Mouse (Mus musculus): ENCODE measurements around the gene Plekhm3.

Gene Plekhm3

DNA sequence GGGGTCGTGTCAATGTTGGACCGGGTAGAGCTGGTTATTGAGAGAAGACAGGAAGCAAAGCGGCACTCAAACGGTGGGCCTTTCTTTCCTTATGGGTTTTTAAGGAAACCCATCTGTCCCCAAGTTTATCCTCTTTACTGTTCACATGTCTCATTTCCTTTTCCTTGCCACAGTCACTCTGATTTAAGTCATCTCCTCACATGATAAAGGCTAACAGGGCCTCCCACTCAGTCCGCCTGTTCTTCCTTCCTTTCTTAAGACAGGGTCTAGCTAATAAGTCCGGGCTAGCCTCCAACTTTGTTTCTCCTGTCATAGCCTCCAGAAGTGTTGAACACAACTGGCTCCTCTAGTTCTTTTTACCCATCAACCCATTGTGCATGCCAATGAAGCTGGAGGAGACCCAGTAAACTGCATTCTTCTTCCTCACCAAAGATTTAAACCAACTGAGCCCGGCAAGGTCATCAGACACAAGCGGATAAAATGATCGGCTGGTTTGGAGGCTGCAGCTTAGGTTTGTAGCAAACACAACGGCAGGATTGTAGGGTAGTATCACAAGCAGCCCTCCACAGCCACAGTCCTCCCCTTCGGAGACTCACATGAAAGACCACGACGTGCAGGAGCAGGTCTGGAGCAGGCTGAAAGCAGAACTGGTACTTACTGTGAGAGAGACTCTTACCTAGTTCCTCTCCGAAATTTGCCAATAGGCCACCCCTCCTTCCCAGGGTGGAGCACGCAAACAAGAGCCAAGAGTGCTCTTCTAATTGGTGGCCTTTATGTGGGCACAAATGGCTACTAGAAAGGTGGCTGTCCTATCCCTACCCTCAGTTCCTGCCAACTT is 29.0 kb downstream of the Plekhm3 start:
- DNase-seq, result no peak

DNA sequence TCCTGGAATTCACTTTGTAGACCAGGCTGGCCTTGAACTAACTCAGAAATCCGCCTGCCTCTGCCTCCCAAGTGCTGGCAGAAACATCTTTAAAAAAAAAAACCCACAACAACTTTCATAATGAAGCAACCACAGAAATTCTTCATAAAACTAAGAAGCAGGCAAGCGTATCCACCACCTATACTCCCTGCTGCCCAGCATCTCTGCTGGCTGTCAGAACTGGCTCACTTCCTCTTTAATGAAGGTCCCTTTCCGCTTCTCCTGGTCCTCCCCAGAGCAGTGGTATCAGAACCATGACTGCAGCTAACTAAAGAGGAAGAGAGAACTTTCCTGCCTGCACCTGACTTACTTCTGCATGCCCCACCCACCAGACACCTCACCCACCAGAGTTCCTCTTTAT is 31.0 kb downstream of the Plekhm3 start:
- DNase-seq, result no peak

DNA sequence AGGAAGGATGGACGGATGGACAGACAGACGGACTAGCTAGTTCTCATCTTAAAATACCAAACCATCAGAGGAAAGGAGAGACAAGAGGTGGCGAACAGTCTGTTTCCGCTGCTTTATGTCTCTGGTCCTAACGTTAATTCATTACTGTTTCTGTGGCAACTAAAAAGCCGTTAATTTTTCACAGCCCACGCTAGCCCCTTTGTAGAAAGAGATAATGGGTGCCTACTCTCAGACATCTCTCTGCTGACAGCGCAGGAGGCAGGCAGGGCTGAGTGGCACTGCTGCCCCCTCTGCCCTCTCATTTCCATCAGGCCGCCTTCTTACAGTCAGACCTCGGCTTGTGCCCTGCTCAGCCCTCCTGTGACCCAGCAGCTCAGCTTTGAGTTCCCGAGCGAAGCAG is 32.3 kb downstream of the Plekhm3 start:
- DNase-seq, result no peak

DNA sequence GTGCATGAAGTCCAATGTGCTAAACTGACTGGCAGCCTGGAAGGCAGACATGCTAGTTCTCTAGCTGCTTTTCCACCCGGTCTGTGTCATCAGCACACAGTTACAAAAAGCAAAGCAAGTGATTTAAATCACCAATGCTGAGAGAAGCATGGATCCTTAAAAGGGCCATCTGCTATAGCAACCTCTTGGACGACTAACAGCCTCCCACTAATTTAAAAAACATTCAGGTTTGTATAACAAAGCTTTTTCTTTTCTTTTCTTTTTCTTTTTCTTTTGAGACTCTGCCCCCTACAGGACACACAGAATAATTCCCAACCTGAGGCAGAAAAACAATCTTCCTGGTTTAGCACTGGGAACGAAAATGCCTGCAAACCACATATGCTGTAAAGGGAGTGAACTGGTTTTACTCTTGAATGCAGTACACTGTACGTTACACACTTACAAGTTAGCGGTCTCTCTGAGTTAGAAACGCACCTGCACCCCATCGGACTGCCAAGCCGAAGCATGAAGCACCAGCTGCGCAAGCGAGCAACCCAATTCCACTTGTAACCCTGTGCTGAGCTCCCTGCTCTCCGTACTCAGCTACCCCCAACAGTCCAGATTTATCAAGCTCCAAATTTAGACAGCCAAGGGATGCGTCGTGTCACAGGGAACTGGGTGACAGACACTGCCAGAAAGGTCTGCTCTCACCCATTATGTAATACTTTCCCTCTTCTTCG is 37.7 kb downstream of the Plekhm3 start:
- peak; percentile 52 to 64 for DNase-seq

DNA sequence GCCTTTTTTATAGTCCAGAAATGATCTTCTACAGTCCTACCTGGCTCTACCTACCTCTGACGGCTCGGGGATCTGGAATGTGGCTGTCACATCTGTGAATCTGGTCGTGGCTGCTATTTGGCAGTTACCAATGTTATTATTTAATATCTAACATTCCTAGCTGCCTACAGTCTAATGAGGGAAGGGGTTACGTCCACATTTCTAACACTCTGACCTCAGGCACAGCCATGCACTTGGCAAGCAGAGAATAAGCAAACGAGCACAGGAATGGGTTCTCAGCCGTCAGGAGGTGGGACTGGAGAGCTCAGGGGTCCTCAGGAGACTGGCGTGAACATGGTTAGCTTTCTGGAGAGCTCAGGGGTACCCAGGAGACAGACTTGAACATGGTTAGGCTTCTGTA is 38.7 kb downstream of the Plekhm3 start:
- DNase-seq, result no peak

DNA sequence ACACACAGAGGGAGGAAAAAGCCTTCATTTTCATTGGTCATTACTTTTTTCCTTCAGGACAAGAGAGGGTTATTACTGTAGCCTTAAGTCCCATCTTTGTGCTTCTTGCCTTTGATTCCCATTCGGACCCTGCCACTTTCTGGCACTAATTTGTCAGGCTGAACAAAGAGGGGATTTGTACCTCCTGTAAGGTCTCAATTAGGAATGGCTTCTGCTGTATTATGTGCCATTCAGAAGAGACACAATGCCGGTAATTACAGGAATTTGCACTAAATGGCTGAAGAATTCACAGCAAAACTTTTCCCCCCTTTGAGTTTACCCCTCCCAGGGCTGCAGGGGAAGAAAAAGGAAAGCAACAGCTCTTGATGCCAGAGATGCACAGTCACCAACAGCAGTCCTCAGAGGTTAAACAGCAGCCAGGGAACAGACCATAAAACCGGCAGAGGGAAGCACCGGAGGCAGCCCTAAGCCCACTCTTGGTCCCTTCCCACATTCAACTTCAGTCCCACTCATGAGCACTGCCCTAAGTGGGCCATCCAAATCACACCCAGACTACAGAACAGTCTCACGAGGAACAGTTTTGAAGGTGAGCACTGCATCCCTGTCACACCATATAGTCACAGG is 39.6 kb downstream of the Plekhm3 start:
- no peak for DNase-seq

DNA sequence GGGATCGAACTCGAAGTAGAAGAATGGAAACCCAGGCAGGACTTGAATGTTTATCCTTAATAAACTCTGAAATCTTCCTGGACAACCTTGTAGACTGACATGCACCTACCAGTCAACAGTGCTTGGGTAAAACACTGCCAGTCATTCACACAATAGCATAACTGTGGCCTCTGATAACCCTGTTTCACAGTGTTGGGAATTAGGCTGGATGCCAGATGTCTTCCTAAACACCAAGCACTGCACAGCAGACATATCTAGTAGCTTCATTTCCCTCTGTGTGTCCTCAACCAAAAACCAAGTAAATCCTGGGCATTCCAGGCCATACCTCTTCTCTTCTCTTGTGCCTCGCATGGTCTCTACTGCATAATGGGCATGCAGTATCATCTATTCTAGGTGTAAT is 42.3 kb downstream of the Plekhm3 start:
- no peak for DNase-seq

DNA sequence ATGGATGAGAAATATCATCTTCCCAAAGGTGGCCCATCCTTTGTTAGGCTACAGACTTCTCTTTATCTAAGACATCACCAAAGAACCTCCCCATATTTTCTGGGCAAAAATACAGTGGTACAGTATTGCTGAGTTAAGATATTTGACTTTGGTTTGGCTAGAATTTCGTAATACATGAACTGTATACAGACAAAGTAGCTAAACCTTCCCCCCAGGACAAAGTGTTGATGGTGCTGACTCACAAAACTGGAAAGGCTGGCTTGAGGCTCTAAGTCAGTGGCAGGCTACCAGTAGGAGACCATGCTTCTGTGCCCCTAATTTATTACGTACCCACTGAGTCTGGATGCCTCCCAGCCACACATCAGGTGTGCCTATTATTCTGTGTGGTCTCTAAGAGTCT is 48.9 kb downstream of the Plekhm3 start:
- no peak for DNase-seq

DNA sequence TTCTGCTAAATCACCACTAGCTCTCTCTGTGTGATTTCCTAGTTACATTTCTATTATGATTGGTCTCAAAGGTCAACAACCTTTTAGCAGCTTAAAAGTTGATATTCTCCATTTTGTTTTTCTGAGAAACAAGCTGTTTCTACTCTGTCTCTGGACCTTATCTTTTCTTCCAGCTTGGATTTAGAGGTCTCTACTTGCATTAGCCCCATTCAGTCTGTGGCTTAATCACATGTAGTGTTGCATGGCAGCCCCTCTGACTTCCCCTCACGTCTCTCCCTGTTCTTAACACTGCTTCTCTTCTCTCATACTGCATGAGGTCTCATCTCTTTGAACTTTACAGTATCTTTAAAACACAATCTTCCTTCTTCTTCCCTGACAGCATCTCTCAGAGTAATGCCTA is 50.4 kb downstream of the Plekhm3 start:
- no peak for DNase-seq

DNA sequence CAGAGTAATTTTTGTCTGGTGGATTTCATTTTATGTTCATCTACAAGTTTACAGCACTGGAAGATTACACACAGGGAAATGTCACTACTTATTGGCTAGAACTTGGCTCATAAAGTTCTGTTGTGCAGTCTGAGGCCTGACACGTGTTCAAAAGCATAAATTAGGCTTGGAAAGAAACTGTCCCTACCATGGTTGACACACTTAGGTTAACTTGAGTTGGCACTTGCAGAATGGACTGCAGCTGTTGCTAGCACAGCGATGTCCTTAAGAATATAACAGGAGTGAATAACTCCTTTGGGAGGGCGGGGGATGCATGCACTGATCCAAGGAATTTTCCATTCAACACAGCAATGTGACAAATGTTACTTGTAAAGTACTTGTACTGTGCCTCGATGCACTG is 53.2 kb downstream of the Plekhm3 start:
- DNase-seq, result no peak

DNA sequence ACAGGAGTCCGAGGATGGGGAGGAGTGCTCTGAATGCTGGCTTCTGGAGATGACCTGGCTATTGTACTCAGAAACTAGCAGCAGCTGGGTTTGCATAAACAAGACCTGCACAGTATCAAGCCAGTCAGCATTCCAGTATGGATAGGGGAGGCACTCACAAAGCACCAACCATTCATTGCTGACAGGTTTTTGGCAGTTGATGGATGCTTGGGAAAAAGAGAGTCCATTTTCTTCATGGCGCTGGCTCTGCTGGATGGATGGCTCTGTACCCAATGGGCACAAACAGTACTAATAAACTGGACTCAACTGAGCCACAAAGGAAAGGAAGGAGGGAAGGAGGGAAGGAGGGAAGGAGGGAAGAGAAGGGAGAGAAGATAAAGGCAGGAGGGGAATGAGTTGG is 53.8 kb downstream of the Plekhm3 start:
- DNase-seq, result no peak

DNA sequence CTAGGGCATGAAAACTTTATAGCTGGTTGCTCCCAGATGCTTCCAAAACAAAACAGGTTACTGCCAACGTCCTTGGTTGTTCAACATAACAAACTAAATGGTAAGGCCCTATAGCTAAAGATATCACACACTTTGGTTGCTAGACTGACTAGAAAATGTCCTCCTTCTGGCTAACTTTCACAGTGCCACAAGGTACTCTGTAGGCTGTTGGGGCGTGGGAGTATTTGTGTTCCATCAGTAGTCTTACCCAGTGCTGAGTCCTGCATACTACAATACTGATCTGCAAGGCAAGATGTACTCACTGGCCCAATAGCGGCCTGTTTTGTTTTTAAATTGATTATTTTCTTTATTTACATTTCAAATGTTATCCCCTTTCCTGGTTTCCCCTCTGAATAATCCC is 56.9 kb downstream of the Plekhm3 start:
- DNase-seq, result no peak

DNA sequence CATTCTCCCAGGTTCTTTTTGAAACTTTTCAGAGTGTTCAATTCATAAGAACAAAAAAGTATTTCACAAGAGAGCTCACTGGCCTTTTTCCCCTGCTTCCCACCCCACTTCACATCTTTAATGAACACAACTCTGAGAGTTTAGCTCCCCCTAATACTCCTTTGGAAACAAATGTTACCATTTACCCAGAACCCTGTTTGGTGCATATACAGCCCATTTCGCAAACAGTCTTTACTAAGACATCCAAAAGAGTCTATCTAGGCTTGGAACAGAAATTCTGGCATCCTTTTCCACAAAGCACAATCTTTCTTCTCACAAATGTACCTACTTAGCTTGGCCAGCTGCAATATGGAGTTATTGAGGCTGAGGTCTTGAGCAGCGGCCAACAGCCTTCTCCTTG is 59.1 kb downstream of the Plekhm3 start:
- no peak for DNase-seq

DNA sequence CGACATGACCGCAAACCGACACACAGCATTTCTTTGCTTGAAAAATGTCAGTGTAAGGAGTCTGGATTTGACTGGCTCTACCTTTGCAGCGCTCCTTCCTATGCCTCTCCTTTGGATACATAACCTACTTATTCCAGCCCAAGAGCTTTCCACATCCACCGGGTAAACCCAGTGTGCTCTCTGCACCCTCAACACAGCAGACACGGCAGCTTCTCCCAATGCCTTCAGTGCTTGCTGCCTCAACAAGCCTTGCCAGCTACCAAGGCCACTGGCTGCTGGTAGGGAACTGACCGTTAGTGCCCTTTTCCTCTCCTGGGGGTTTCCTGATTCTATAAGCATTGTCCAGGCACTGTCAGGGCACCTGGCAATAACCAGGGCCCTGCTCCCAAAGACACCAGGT is 62.8 kb downstream of the Plekhm3 start:
- no peak for DNase-seq

DNA sequence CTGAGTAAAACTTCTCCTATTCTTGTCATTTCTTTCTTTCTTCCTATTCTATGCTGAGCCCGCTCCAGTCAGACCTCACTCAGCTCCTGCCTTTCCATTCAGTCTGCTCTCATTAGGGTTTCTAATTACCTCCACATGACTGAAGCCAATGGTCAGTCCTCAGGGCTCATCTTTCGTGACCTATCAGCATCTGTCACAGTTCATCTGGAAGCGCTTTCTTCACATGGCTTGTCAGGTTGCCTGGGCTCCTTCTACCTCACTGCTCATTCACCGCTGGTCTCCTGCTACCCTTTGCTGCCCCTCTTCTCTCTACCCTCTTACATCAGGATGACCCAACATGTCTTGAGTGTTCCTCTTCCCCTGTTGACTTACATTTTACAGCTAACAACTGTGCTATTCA is 65.3 kb downstream of the Plekhm3 start:
- DNase-seq, result no peak

DNA sequence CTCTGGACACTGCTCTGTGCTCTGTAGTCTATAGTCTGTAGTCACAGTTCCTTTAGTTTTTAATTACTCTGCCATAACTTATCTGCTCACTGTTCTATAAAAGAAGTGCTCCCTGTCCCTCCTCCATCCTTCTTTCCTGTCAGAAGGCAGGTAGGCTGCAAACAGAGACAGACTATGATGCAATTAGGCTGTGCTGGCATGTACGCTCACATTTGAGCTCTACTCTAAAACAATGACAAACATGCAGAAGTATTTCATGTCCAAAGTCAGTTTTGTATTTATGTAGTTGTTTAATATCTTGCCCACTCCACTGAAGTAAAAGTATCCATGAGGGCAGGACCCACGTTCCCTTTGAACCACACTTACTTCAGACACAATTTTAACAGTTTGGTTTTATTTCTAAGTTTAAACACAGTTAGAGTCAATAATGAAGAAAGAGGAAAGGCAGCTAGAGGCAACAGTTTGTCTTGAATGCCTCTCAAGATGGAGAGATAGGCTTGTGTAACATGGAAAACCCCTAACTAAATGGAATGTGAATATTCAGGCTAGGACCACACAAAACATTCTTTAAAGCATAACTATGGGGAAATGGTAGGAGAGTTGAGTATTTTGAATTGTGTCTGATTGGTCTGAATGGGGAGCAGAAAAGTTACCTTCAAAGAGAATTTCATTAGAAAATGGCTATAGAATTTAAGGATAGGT is 69.0 kb downstream of the Plekhm3 start:
- no peak for DNase-seq

DNA sequence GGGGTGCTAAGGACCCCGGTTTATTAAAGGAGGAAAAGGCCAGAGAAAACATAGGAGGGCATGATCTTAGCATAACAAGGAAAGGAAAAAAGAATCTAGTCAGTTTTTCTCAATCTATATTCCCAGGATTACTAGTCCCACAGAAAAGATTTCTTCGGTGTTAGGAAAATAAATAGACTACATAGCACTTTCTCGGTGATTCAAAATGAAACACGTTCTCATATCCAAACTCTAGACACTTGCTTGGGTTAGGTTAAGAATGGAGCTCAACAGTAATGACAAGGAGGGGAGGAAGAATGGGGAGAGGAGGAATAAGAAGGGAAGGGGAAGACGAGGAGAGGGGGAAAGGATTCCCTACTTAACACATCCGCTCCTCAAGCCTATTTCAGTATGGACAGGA is 69.9 kb downstream of the Plekhm3 start:
- DNase-seq, result no peak

DNA sequence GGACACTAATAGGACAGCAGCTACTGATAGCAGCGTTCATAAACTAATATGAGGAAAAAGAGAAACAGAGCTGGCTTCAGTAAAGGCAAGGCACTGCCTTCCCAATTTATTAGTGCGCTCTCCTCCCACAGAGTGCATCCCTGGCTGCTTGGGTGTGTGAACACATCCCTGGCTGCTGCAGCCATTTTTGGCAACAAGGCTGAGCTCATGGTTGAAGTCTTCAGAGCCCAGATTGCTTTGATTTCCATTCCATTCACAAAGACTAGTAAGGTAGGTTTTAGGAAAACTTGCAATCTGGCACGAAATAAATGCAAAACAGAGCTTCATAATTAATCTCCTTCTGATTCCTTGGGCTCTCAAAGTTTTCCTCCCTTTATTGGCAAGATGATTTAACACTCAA is 71.3 kb downstream of the Plekhm3 start:
- DNase-seq, result peak in 1 of 2 experiments; percentile 34

DNA sequence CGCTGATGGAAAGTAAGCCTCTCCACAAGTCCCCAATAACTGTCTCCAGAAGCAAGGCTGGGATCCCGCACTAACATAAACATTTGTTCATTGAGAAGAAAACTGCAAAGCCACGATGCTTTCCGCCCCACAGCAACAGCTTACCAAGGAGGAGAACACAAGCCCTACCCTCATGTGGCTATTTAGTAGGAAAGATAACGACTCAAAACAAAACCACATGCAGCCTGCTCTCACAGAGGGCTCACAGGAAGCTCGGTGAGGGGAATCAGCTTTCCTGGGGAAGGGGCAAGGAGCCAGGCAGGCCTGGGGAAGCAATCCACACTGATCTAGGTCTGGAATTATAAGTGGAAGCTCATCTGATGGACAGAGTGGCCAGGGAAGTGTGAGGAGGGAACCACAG is 72.6 kb downstream of the Plekhm3 start:
- DNase-seq, result no peak

DNA sequence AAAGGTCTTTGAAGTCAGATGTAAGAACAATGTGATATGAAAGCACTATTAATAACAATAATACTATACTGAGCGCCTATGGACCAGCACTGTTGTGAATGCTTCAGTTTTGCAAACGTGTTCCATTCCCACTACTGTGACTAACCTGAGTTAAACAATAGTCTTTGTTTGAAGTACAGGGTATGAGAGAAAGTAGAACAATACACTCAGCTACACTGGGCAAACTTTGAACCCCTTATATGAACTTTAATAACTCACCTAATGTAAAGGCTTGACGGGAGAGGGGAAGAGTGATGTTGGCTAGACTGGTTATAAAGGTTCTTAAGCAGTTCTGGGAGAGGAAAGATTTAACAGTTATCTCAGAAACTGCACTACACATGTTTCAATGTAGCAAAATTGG is 76.0 kb downstream of the Plekhm3 start:
- no peak for DNase-seq

DNA sequence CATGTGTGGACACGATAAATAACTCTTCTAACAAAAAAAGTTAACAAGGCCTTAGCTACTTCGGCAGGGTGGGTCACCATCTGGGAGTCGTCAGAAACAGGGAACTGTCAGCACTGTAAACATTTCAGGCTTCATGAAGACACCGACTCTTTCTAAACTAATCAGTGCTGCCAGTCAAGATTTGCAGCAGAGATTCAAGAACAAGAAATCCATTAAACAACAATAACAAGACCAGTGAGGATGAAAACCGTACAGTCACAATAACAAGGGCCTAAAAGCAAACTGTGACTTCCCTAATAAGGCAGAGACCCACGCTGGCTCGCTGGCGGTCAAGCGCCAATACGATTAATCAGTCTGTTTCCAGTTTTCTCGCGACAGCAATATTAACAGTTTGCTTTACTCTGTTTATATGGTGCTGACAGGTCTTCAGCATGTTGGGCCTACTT is 77.8 kb downstream of the Plekhm3 start:
- DNase-seq, result no peak

DNA sequence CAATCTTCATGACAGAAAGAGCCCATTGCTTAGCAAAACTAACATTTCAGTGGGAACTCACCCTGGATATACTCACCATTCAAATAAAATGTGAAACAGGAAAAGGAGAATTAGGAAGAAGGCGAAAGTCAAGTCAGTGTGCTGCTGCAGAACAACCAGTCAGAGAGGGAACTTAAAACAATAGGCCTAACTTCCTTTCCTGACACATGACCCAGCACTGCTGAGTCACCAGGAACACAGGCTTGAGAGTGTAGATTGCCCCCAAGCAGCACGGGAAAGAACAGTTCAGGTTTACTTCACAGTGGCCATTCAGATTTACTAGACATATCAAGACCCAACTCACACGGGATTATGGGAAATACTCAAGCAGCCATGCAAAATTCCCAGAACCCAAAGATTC is 80.3 kb downstream of the Plekhm3 start:
- no peak for DNase-seq

DNA sequence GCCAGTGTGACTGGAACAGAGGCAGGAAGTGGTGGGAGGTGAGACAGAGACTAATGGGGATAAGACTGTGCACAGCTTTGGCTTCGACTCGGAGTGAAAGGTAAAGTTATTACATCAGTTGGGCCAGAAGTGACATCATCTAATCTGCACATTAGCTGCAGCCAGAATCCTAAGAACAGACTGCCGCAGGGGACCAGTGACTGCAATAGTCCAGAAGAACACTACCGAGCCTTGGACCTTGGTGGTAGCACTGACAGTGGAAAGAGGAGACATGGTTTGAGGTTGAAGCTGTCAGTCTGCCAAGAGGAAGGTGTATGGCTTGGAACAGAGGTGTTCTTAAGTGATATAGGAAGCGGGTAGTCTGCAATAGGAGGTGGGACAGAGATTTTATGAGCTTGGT is 80.9 kb downstream of the Plekhm3 start:
- DNase-seq, result no peak

Measured in cerebellum, postnatal 25 days (tissue).